Mouse (Mus musculus): ENCODE results near the gene Rho. TPM values are rescaled to one million over a fixed set of nuclear protein-coding genes. Genes with fewer than 3 reads are reported as not detected.

Gene Rho
- polyA plus RNA-seq, 1 experiment, result 0.19 TPM

DNA sequence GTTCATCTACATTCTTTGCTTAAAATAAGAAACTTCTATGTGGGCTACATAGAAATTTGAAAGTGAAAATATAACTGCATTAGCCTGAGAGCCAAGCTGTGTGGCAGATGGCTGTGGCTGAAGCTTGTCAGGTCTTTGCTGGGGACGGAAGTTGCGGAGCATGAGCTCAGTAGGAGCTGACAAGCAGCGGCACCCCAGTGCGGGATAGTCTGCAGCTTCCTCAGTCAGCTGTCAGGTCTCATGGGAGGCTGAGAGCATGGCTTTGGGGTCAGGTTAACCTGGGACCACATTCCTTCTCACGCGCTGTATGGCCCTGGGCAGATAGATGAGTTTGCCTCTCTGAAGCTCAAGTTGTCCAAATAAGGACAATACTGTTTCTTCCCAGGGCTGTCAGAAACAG is 40.5 kb upstream of the Rho start:
- no peak overlapping the region for H3ac ChIP-seq (ENCODE audit: control insufficient read depth, insufficient read length)
- no peaks in the 10 kb centered on the region for H3K79me2 ChIP-seq (ENCODE audit: control insufficient read depth, insufficient read depth)
- peaks cover 12% of the 10 kb centered on the region for H3K36me3 ChIP-seq (ENCODE audit: control insufficient read depth, insufficient read depth)
- no peaks in the 10 kb centered on the region for H3K27me3 ChIP-seq (ENCODE audit: control insufficient read depth, insufficient read depth, insufficient read length)
- TF ChIP-seq E2F4 (IDR thresholded peaks at IDR 0.05; ENCODE audit: insufficient read depth) (no peak), USF1 (IDR thresholded peaks at IDR 0.05; ENCODE audit: low read depth) (no peak), MYOG (IDR thresholded peaks at IDR 0.05; ENCODE audit: control insufficient read depth in 1 of 3, insufficient read depth in 1 of 3, insufficient read length in 2 of 3, low read depth in 2 of 3) (peak in 1 of 3 experiments; percentile 20), POLR2A (IDR thresholded peaks at IDR 0.05; ENCODE audit: insufficient read length, low read depth) (no peak), TCF3 (IDR thresholded peaks at IDR 0.05; ENCODE audit: insufficient read length, low read depth) (no peak), SRF (IDR thresholded peaks at IDR 0.05; ENCODE audit: control insufficient read depth, insufficient read length, low read depth) (no peak), MYOD1 (IDR thresholded peaks at IDR 0.05; ENCODE audit: control insufficient read depth in 1 of 3, insufficient read length in 2 of 3, low read depth in 2 of 3) (no peak), POLR2AphosphoS2 (IDR thresholded peaks at IDR 0.05; ENCODE audit: insufficient read length, low read depth) (no peak)
- H3K4me2 ChIP-seq (ENCODE audit: low read depth), result no peak overlapping the region
- no peak overlapping the region for H3K4me3 ChIP-seq

GRCm38 (mm10) chr6:115891497-115892061 is 40.0 kb upstream of the Rho start:
- TF ChIP-seq MAX (IDR thresholded peaks at IDR 0.05; ENCODE audit: low read depth) (no peak), E2F4 (IDR thresholded peaks at IDR 0.05; ENCODE audit: insufficient read depth) (no peak), TCF3 (IDR thresholded peaks at IDR 0.05; ENCODE audit: insufficient read length, low read depth) (no peak), MYOG (IDR thresholded peaks at IDR 0.05; ENCODE audit: control insufficient read depth in 1 of 3, insufficient read depth in 1 of 3, insufficient read length in 2 of 3, low read depth in 2 of 3) (no peak), TCF12 (IDR thresholded peaks at IDR 0.05; ENCODE audit: insufficient read depth, poor library complexity, severe bottlenecking) (no peak), REST (IDR thresholded peaks at IDR 0.05; ENCODE audit: insufficient read depth, insufficient read length) (no peak), MYOD1 (IDR thresholded peaks at IDR 0.05; ENCODE audit: control insufficient read depth in 1 of 3, insufficient read length in 2 of 3, low read depth in 2 of 3) (no peak)
- H3ac ChIP-seq (ENCODE audit: control insufficient read depth, insufficient read length), result no peak overlapping the region
- no peak overlapping the region for H3K4me2 ChIP-seq (ENCODE audit: low read depth)
- H3K36me3 ChIP-seq (ENCODE audit: control insufficient read depth, insufficient read depth), result peaks cover 12% of the 10 kb centered on the region
- H3K27me3 ChIP-seq (ENCODE audit: control insufficient read depth, insufficient read depth, insufficient read length), result no peaks in the 10 kb centered on the region
- H3K79me2 ChIP-seq (ENCODE audit: control insufficient read depth, insufficient read depth), result no peaks in the 10 kb centered on the region
- no peak overlapping the region for H3K4me3 ChIP-seq

GRCm38 (mm10) chr6:115892363-115892762 is 39.2 kb upstream of the Rho start:
- TF ChIP-seq MYOD1 (IDR thresholded peaks at IDR 0.05; ENCODE audit: control insufficient read depth in 1 of 3, insufficient read length in 2 of 3, low read depth in 2 of 3) (no peak), POLR2A (IDR thresholded peaks at IDR 0.05; ENCODE audit: insufficient read length, low read depth) (no peak), TCF12 (IDR thresholded peaks at IDR 0.05; ENCODE audit: insufficient read depth, poor library complexity, severe bottlenecking) (no peak), CEBPB (IDR thresholded peaks at IDR 0.05; ENCODE audit: insufficient read depth, poor library complexity, severe bottlenecking) (no peak), MAX (IDR thresholded peaks at IDR 0.05; ENCODE audit: low read depth) (no peak), REST (IDR thresholded peaks at IDR 0.05; ENCODE audit: insufficient read depth, insufficient read length) (no peak), E2F4 (IDR thresholded peaks at IDR 0.05; ENCODE audit: insufficient read depth) (no peak), USF1 (IDR thresholded peaks at IDR 0.05; ENCODE audit: low read depth) (no peak), MYOG (IDR thresholded peaks at IDR 0.05; ENCODE audit: control insufficient read depth in 1 of 3, insufficient read depth in 1 of 3, insufficient read length in 2 of 3, low read depth in 2 of 3) (no peak), TCF3 (IDR thresholded peaks at IDR 0.05; ENCODE audit: insufficient read length, low read depth) (no peak), POLR2AphosphoS2 (IDR thresholded peaks at IDR 0.05; ENCODE audit: insufficient read length, low read depth) (no peak), SRF (IDR thresholded peaks at IDR 0.05; ENCODE audit: control insufficient read depth, insufficient read length, low read depth) (no peak)

DNA sequence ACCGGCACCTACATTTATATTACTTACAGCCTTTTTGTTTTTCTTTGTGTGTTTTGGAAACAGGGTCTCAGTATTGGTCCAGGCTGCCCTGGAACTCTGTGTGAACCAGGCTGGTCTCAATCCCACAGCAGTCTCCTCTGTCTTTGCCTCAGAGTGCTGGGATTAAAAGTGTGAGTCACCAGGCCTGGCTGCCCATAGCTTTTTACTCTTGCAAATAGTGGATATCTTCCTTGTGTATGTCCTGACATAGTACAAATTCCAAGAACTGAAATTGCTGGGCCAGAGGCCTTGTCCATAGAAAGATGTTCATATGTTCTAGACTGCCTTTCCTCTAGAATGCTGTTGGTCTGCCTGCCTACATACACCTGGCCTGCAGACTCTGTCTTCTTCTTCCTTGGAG is 35.2 kb upstream of the Rho start:
- no peaks in the 10 kb centered on the region for H3K79me2 ChIP-seq (ENCODE audit: control insufficient read depth, insufficient read depth)
- H3K4me2 ChIP-seq (ENCODE audit: low read depth), result no peak overlapping the region
- no peak overlapping the region for H3K4me3 ChIP-seq
- H3ac ChIP-seq (ENCODE audit: control insufficient read depth, insufficient read length), result no peak overlapping the region
- no peak for TF ChIP-seq E2F4 (IDR thresholded peaks at IDR 0.05; ENCODE audit: insufficient read depth)
- H3K27me3 ChIP-seq (ENCODE audit: control insufficient read depth, insufficient read depth, insufficient read length), result no peaks in the 10 kb centered on the region
- H3K36me3 ChIP-seq (ENCODE audit: control insufficient read depth, insufficient read depth), result no peaks in the 10 kb centered on the region

More at GRCm38 (mm10) chr6:115892363-115892762, 39.2 kb upstream of the Rho start:
- Histone ChIP-seq H3ac (ENCODE audit: control insufficient read depth, insufficient read length) (no peak overlapping the region), H3K27me3 (ENCODE audit: control insufficient read depth, insufficient read depth, insufficient read length) (no peaks in the 10 kb centered on the region), H3K4me3 (no peak overlapping the region), H3K79me2 (ENCODE audit: control insufficient read depth, insufficient read depth) (no peaks in the 10 kb centered on the region), H3K4me2 (ENCODE audit: low read depth) (no peak overlapping the region), H3K36me3 (ENCODE audit: control insufficient read depth, insufficient read depth) (peaks cover 12% of the 10 kb centered on the region)

GRCm38 (mm10) chr6:115897117-115897516 is 34.4 kb upstream of the Rho start:
- Histone ChIP-seq H3K4me2 (ENCODE audit: low read depth) (no peak overlapping the region), H3K4me3 (no peak overlapping the region), H3K79me2 (ENCODE audit: control insufficient read depth, insufficient read depth) (no peaks in the 10 kb centered on the region), H3ac (ENCODE audit: control insufficient read depth, insufficient read length) (no peak overlapping the region), H3K36me3 (ENCODE audit: control insufficient read depth, insufficient read depth) (no peaks in the 10 kb centered on the region), H3K27me3 (ENCODE audit: control insufficient read depth, insufficient read depth, insufficient read length) (no peaks in the 10 kb centered on the region)
- TF ChIP-seq MYOD1 (IDR thresholded peaks at IDR 0.05; ENCODE audit: control insufficient read depth in 1 of 3, insufficient read length in 2 of 3, low read depth in 2 of 3), result no peak
- peak; percentile 57; the same call in 1 of the 2 replicates for TF ChIP-seq CEBPB (IDR thresholded peaks at IDR 0.05; ENCODE audit: insufficient read depth, poor library complexity, severe bottlenecking)
- TF ChIP-seq TCF12 (IDR thresholded peaks at IDR 0.05; ENCODE audit: insufficient read depth, poor library complexity, severe bottlenecking), result no peak
- no peak for TF ChIP-seq SRF (IDR thresholded peaks at IDR 0.05; ENCODE audit: control insufficient read depth, insufficient read length, low read depth)
- TF ChIP-seq TCF3 (IDR thresholded peaks at IDR 0.05; ENCODE audit: insufficient read length, low read depth), result no peak
- no peak for TF ChIP-seq POLR2AphosphoS2 (IDR thresholded peaks at IDR 0.05; ENCODE audit: insufficient read length, low read depth)
- no peak for TF ChIP-seq USF1 (IDR thresholded peaks at IDR 0.05; ENCODE audit: low read depth)
- no peak for TF ChIP-seq MAX (IDR thresholded peaks at IDR 0.05; ENCODE audit: low read depth)
- TF ChIP-seq E2F4 (IDR thresholded peaks at IDR 0.05; ENCODE audit: insufficient read depth), result no peak
